Mouse (Mus musculus): ENCODE data around the gene Atp8b4.

- TF ChIP-seq CTCF (IDR thresholded peaks at IDR 0.05): no peak
- TF ChIP-seq EP300 (IDR thresholded peaks at IDR 0.05): no peak
Measured at GRCm38 (mm10) chr2:126477556-126477955, 22.9 kb downstream of the Atp8b4 start.
